Mouse (Mus musculus) adrenal gland, adult 8-10 months (tissue): Measurements from ENCODE around the gene Ric1. TPM values are rescaled to one million over a fixed set of nuclear protein-coding genes. Genes with fewer than 3 reads are reported as not detected.
A peak's percentile ranks its signal among the peaks of the same experiment; 100 is the strongest.
"Not testable (repeated sequence)": the region's sequence is repeated elsewhere in the genome, so short reads cannot be mapped to it uniquely, and the experiment has no call there.

Experiments
- DNase-seq: peaks from one replicate; pipeline ENCODE4 v3.0.0; 2022
- total RNA-seq, 4 experiments: library from RNA; stranded (reverse); gene quantifications; 2 replicates each; pipeline ENCODE4 v1.2.4; 2022

Ric1 gene
- total RNA-seq, 4 experiments from 2014 or later: 27.0 to 31.7 (median 29.5) TPM

DNA sequence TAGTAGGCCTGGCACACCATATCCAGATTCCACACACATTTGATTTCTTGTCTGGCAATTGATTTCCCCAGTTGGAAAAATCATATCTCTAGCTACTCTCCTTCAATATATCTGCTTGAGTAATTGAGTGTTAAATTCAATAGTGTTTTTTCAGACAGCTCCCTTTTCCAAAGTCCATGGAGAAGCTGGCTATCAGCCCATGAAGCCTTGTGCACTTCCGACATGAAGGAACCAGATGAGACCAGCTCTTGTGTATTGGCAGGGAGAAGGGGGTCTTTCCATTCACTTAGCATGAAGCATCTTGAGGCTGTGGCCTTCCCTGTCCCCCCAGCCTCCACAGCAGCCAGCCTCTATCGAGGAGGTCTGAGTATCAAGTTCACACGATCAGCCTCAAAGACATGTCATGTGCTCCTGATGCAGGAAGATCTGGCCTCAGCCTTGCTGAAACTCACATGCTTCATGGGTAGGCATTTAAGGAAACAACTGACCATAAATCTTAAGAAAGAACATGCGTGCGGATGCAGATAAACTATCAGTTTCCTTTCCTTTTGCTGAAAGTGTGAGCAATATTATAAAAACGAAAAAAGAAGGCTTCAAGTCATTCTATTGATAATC, 23.1 kb upstream of the Ric1 start:
- DNase-seq: no peak

DNA sequence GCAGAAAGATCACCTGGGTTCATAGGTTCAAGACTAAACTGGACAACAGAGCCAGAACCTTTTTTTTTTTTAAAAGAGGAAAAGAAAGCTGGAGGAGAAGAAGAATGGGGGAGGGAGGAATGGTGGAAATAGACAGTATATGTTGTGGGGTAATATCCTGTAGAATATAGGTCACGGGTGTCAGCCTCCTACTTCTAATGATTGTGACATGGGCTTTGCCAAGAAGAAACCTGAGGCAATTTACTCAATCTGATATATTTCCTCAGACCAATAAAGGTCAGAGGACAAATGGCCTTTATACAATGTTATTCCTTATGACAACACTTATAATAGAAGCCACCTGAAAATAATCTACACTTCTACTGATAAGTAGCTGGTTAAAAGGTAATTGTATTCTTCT, 21.7 kb upstream of the Ric1 start:
- DNase-seq: no peak

DNA sequence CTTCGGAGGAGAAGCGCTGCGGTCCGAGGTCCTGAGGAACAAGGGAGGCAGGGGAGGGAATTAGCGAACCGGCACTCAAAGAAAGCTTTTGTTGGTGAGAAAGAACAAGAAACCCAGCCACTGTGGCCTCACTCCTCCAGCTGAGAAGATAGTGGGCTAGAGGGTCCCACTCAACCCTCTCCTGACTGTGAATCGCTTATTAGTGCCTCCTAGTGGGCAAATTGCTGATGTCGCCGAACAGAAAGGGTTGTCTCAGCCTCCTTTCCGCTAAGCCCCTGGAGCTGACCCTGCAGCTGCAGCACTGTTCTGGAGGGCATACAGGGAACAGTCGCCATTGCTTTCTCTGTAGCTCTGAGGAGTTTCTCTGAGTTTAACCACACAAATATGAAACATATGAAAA, 21.0 kb upstream of the Ric1 start:
- DNase-seq: no peak

DNA sequence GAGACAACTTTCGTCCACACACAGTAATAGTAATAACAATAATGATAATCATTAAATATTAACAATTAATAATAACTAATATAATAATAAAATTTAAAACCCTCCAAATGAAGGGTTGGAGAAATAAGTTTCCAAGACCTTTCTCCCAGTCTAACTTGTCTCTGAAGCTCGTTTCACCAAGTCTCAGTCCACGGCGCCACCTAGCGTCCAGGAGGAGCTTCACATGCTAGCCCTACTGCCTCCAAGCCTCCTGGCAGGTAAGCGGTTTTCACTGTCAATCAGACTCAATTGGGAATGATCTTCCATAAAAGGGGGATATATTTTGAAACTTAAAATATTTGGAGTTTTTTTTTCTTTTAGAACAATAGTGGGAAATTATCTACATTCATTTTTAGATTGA, 20.6 kb upstream of the Ric1 start:
- DNase-seq: peak; percentile 66

GRCm38 (mm10) chr19:29504131-29504530, 18.0 kb upstream of the Ric1 start:
- no peak for DNase-seq

GRCm38 (mm10) chr19:29505617-29506016, 16.5 kb upstream of the Ric1 start:
- DNase-seq: no peak

- DNase-seq: no peak
Observed at GRCm38 (mm10) chr19:29508208-29508607, 13.9 kb upstream of the Ric1 start.

- no peak for DNase-seq
Observed at GRCm38 (mm10) chr19:29509857-29510256, 12.2 kb upstream of the Ric1 start.

GRCm38 (mm10) chr19:29511826-29512225, 10.3 kb upstream of the Ric1 start:
- DNase-seq: no peak

GRCm38 (mm10) chr19:29513111-29513766, 8.8 kb upstream of the Ric1 start:
- DNase-seq: no peak

DNA sequence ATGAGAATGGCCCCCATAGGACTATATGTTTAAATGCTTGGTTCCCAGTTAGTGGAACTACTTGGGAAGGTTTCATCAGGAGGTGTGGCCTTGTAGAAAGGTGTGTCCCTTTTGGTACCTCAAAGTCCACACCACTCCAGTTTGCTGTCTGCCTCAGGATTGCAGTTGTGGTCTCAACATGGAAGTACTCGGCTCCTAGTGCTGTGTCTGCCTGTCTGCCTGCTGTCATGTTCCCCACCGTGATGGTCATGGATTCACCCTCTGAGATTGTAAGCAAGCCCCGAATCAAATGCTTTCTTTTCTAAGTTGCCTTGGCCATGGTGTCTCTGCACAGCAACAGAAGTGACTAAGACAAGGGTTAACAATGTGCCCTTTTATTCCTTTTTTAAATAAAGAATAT, 8.0 kb upstream of the Ric1 start:
- DNase-seq: no peak

DNA sequence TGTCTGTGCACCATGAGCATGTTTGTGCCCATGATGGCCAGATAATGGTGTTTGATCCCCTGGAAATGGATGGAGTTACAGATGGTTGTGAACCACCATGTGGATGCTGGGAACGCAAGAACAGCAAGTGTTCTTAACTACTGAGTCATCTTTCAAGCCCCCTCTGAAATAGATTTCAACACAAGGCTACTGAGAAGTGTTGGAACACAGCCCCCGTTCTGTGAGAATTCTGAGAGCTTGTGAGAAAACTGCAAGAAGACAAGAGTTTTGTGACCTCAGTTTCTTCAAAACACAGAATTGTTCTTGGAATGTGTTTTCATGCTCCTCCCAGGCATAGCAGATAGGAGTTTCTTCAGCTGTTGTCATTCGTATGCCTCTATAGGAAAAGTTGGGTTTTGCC, 6.7 kb upstream of the Ric1 start:
- DNase-seq: no peak

GRCm38 (mm10) chr19:29515991-29516390, 6.1 kb upstream of the Ric1 start:
- no peak for DNase-seq

GRCm38 (mm10) chr19:29518409-29518808, 3.7 kb upstream of the Ric1 start:
- DNase-seq: no peak

- no peak for DNase-seq
Observed at GRCm38 (mm10) chr19:29518922-29519321, 3.2 kb upstream of the Ric1 start.

DNA sequence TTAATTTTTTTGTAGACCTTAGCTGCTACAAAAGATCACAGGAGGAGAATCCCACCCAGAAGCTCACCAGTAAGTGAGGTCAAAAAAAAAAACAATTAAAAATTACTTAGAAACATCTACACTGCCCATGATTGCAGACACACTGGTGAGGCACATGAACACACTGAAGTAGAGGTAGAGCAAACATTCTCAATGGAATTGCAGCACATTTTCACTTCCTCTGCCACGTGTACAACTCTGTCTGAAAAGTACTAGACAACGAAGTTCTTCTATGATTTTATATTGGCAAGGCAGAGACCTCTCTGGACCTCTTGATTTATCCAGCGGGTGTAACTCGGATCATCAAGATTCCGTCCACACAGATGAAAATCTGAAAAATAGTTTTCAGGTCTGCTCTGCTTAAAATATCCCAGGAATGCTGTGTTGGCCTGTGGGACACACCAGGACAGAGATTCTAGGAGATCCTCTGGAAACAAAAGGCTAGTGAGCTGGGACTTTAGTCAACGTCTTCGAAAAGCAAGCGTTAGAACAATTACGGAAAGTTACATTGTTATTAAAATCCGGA, 1.0 kb upstream of the Ric1 start:
- DNase-seq: no peak

DNA sequence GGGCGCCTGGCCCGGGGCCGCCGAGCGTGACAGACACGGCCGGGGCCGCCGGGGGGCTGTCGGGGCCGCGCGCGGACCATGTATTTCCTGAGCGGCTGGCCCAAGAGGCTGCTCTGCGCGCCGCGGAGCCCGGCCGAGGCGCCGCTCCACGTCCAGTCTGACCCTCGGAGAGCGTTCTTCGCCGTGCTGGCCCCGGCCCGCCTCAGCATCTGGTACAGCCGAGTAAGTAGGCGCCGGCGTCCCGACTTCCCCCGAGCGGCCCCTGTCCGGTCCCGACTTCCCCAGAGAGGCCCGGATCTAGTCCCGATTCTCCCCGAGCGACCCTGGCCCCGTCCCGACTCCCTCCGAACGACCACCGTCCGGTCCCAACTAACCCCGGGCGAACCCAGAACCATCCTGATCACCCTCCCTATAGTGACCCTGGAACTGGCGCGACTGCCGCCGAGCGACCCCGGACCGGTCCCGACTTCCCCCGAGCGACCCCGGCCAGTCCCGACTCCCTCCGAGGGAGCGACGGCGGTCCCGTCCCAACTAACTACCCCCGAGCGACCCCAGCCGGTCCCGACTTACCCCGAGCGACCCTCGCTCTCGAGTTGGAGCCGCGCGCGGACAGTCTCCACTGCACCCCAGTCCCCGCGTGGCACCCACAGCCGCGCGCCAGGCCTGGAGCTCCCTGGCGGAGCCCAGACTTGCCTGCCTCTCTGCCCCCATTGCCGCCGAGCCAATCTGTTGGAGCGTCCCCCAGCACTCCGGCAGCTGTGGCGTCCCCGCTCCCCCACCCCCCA, 555 bp downstream of the Ric1 start:
- peak; percentile 36 for DNase-seq

GRCm38 (mm10) chr19:29523230-29523582, 1.1 kb downstream of the Ric1 start:
- no peak for DNase-seq

GRCm38 (mm10) chr19:29523701-29524100, 1.6 kb downstream of the Ric1 start:
- DNase-seq: no peak

- DNase-seq: no peak
Observed at GRCm38 (mm10) chr19:29524614-29525013, 2.5 kb downstream of the Ric1 start.

GRCm38 (mm10) chr19:29525588-29525987, 3.5 kb downstream of the Ric1 start:
- DNase-seq: not testable (repeated sequence)

GRCm38 (mm10) chr19:29526837-29527236, 4.8 kb downstream of the Ric1 start:
- DNase-seq: no peak

GRCm38 (mm10) chr19:29527299-29527698, 5.2 kb downstream of the Ric1 start:
- no peak for DNase-seq

- DNase-seq: no peak
Observed at GRCm38 (mm10) chr19:29528568-29528967, 6.5 kb downstream of the Ric1 start.
